Mouse (Mus musculus): ENCODE measurements around the gene Krtap19-3.

GRCm38 (mm10) chr16:88886870-88887269 lies 9.0 kb upstream of the Krtap19-3 start:
- no peak for TF ChIP-seq USF1 (IDR thresholded peaks at IDR 0.05; ENCODE audit: low read depth)
- TF ChIP-seq CTCF (IDR thresholded peaks at IDR 0.05; ENCODE audit: control insufficient read depth, insufficient read depth, insufficient read length), result no peak
- TF ChIP-seq MAX (IDR thresholded peaks at IDR 0.05), result no peak
- no peak for TF ChIP-seq CEBPB (IDR thresholded peaks at IDR 0.05; ENCODE audit: low read depth)
- no peak for TF ChIP-seq MYOD1 (IDR thresholded peaks at IDR 0.05; ENCODE audit: control insufficient read depth, insufficient read length, low read depth)

All from C2C12 (cell line).